Mouse (Mus musculus) T-helper 17 cell (primary cell): Measurements from ENCODE around the gene Tmem109.

Source experiments
- in situ Hi-C, 2 experiments: fragments of 300-600 bp; cut with MboI, MseI; formaldehyde crosslinking; loops; 1 replicate in 1 of 2; 2 replicates in 1 of 2; pipeline ENCODE4 v1.15.1; 2025; ENCODE audit warnings: high pct_unique_total_duplicates in 2 of 2

Gene Tmem109

GRCm38 (mm10) chr19:10845454-10845853 lies 36.3 kb downstream of the Tmem109 start:
- in situ Hi-C loops: loop anchor here in 1 of 2 experiments (5.0 kb wide), 1 partner anchor 37 kb away; the partner anchor contains the start of gene Tmem109

GRCm38 (mm10) chr19:10844206-10844605 lies 37.6 kb downstream of the Tmem109 start:
- in situ Hi-C loops: no loop called here

DNA sequence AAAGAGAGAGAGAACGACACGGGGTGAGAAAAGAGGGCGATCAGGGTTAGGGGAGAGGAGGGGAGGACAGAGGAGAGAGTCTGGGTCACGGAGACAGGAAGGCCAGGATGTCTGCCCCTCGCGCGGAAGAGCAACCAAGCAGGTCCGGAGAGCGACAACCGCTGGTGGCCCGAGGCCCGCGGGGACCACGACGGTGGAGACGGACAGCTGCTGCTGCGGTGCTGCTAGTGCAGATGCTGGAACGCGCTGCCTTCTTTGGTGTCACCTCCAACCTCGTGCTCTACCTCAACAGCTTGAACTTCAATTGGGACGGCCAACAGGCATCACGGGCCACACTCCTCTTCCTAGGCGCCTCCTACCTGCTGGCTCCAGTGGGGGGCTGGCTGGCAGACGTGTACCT lies 38.9 kb downstream of the Tmem109 start:
- in situ Hi-C loops: no loop called here

GRCm38 (mm10) chr19:10841721-10842626 lies 39.8 kb downstream of the Tmem109 start:
- in situ Hi-C loops: no loop called here

DNA sequence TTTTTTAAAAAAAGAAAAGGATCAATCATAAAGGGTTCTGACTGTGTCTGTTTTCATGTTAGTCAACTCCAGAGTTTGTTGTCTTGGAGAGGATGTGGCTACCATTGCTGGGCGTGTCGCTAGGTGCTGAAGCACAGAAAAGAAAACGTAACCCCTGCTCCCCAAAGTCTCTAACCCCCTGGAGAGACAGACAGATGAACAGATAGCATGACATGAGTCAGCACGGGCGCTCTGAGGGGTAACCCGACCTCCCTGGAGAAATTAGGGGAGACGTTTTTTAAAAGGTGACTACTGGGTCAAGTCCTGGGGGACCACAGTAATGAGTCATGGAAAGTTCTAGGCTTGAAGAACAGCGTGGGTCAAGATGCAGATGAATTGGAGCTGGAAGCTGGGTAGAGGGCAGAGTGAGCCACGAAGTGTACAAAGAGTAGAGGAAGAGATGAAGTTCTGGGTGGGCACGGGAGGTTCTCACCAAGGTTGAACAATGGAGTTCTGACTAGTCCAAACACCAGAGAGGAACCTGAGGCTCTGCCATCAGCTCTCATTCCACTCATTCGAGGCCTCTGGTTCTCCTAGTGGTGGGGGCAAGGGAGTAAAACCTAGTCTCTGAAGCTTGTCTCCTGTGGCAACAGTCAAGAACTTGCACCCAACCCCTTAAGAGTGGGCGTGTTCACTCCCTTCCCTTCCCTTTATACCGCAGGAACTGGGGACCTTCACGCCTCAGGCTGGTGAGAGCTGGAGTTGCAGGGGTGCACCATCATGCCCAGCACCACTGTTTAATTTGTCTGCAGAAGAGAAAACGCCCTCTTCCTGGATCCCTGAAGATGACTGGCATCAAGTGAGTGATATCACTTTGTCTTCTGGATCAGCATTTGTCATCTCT lies 42.5 kb downstream of the Tmem109 start, which contains the start of gene Slc15a3:
Gene Slc15a3, plus strand, starts transcription at position 718 of the 883 bp plus-strand sequence.
- in situ Hi-C loops: no loop called here

- in situ Hi-C loops: no loop called here
Observed at GRCm38 (mm10) chr19:10835671-10836070, 46.1 kb downstream of the Tmem109 start.

DNA sequence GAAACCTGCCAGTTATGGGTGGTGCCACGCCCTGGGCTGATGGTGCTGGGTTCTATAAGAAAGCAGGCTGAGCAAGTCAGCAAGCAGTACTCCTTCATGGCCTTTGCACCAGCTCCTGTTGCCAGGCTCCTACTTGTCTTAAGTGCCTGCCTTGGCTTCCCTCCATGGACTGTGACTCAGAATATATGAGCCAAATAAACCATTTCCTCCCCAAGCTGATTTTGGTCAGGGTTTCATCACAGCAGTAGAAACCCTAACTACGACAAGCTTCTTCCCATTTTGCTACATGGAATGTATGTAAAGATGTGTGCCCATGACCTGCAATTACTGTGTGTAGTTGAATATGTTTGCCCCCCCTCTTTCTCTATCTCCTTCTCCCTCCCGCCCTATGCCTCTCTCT lies 48.2 kb downstream of the Tmem109 start:
- in situ Hi-C loops: no loop called here

DNA sequence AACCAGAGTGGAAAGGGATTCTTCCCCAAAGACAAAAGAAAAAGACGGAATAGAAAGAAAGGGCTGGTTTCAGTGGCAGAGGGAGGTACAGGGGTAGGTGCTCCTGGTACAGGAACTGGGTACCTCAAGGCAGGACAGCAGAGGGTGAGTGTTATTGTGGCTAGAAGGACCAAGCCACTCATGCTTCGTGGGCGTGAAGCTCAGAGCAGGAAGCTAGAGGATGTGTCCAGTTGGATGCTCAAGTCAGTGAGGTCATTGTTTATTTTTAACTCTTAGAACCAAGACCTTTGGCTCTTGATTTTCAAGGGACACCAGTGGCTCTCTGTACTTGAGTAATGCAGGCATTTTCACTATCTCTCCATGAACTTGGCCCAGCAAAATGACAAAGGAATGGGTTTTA lies 49.8 kb downstream of the Tmem109 start:
- in situ Hi-C loops: no loop called here

DNA sequence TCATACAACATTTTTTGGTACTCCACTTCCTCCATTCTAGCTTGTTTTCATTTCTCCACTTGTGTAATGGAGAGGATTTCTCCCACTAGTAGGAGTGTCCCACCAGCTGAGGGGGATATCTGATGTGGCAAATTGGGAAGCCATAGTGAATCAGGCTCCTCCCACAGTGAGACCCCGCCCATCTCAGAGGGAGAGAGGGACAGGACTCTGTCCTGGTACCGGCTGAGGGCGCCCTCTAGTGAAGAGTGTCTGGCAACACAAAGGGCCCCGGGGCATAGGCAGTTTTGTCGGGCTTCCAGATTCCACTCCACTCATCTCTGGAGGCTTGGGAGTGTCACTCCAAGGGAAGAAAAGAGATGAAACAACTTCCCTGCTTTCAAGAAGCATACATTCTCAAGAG lies 50.4 kb downstream of the Tmem109 start:
- in situ Hi-C loops: no loop called here

GRCm38 (mm10) chr19:10829436-10830175 lies 52.2 kb downstream of the Tmem109 start, which contains the start of gene Cd6:
TSS of gene Cd6 (minus strand) at chr19:10830058.
- in situ Hi-C loops: loop anchor here (5.0 kb wide), 1 partner anchor 92 kb away; the partner anchor contains the start of gene Cd5 (in 2 of the 2)

- in situ Hi-C loops: loop anchor here (5.0 kb wide), 1 partner anchor 91 kb away; the partner anchor contains the start of gene Cd5 (in 2 of the 2)
Observed at GRCm38 (mm10) chr19:10828321-10828720, 53.5 kb downstream of the Tmem109 start.

- in situ Hi-C loops: no loop called here
Observed at GRCm38 (mm10) chr19:10824061-10824460, 57.7 kb downstream of the Tmem109 start.

- in situ Hi-C loops: no loop called here
Observed at GRCm38 (mm10) chr19:10822534-10822933, 59.3 kb downstream of the Tmem109 start.

DNA sequence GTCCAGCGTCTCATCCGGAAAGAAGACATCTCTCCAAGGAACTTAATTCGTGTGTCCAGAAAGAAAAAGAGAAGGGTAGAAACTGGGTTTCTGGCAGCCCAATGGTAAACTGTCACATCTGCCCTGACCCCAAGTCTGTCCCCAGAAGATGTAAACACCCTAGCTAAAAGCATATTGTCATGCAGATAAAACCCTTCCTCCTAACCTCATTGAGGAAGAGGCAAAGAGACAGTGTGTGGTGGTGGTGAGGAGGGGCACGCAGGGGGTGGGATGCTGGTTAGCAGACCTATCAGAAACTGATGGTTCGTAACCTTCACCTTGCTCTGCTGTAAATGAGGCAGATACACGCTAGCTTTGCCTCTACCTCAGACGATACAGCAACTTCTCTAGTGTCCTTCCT lies 60.5 kb downstream of the Tmem109 start:
- in situ Hi-C loops: no loop called here
